Mouse (Mus musculus) hindlimb bud, embryonic 11.5 days (tissue): Measurements from ENCODE around the gene Zfp575.

ENCODE experiments used
- DNase-seq: peaks from one replicate; pipeline ENCODE4 v3.0.0-alpha.2; 2012; ENCODE audit warnings: low read depth, low spot score; ENCODE audit errors: extremely low spot score

The Zfp575 gene

DNA sequence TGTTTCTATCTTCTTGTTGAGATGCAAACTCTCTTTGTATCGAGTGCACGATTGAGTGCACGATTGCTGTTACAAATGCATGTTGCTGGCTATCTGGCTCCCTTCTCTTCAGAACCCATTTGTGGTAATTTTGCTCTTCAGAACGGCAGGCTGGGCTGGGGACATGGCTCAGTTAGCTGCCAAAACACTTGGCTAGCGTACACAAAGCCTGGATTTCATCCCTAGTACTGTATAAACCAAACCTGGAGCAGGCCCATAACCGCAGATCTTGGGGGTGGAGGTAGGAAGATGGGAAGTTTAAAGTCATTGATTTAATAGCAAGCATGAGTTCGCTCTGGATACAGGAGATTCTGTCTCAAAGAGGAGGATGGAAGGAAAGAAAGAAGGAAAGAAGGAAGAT is 18.1 kb upstream of the Zfp575 start:
- DNase-seq, result no peak

DNA sequence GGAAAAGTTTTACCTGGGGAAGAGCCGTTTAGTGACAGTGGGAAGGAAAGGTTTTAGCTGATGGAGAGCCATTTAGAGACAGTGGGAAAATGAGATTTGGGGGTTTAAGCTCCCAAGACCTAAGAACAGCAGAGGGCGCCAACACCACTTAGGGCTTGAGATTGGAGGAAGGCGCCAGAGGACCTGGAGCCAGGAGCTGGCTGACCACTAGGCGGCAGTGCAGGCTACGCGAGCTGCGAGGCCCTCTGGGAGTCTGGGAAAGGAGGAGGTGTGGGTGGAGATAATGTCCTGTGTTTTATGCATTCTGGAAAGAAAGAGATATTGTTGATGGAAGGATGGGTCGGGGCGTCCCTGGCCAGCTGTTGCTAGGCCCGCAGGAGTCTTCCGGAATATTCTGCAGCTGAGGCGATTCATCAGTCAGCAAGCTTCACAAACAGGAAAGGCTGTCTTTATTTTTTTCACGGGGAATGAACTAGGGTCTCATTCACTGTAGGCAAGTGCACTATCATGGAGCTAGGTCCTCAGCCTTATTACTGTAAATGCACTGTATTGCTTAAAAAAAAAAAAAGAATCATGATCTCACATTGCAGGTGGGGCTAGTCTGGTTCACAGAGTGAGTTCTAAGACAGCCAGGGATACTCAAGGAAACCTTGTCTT is 13.6 kb upstream of the Zfp575 start:
- peak; percentile 86 for DNase-seq

DNA sequence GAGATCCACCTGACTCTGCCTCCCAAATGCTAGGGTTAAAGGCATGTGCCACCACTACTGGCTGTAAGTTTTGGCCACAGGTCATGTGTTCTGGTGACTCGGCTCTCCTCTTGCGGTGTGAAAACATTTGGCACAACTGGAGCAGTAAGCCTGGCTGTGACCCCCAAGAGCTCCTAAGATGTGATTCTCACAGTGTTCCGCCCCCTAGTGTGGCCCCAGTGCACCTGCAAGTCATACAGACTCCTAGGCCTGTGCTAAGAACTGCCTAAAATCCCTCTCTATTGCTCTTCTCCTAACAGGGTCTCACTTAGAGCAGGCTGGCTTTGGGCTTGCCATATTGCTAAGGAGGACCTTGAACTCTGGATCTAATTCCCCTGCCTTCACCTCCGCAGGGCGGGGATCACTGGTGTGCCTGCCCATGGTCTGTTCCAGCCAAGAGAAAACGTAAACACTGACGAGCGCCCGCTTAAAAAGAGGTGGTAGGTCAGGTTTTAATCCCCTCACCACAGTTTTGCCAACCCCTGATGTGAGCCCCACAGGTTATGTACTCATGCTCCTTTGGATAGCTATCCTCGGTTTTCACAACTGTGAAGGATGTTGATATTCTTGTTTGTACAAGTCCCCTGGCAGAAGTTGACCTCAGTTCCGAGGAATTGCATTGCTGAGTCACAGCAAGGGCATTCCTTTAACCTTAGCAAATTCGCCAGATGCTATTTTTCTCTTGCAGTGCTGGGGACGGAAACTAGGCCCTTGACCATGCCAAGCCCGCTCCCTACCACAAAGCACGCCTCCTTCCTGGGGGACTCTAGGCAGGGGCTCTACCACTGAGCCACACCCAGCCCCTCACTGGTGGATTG is 12.0 kb upstream of the Zfp575 start:
- DNase-seq, result no peak

DNA sequence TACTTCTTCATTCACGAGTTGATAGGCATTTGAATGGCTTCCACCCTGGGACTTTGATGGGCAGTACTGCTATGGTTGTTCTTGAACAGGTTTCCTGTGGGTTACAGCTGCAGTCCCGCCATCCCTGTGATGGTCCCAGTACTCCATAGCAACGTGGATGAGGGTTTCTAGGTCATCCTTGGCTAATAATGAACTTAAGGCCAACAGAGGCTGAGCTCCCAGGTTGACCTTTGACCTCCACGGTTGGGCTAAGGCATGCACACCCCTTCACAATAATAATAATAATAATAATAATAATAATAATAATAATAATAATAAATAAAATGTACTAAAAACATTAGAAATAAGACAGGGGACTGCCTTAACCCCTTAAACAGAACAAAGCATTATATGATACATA is 10.7 kb upstream of the Zfp575 start:
- no peak for DNase-seq

DNA sequence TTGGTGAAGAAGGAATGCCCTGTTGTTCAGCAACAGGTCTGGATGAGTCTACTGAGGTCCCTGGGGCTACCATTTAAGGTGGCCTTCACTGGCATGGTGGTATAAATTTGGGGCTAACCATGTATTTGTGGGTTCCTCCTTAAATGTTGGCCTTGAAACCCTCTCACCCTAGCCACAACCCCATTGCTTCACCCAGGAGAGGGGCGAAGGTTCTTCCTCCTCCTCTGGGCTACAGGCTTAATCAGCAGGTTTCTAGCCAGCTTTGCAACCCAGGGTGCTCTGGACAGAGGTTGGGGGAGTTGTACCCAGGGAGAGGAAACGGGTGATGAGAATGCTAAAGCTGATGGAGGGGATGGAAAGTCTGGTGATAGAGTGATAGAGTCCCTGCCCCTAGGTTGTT is 8.0 kb upstream of the Zfp575 start:
- DNase-seq, result no peak

DNA sequence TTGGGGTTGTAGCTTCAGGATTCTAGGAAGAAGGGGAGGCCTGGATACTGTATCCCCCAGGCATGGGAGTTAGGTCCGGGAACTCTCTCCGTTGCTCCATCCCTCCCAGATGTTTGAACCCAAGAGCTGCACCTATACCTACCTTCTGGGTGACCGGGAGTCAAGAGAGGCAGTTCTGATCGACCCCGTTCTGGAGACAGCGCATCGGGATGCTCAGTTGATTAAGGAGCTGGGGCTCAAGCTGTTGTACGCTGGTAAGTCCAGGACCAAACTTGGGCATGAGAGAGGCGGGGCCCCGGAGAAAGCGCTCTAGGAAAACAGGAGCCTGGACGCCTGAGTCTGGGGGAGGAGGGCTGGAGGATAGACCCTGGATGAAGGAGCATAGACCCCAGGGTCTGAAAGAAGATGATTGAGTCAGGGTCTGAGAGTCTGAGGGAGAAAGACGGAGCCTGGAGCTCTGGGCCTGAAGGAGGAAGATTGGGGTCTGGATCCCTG is 6.9 kb upstream of the Zfp575 start:
- DNase-seq, result no peak

DNA sequence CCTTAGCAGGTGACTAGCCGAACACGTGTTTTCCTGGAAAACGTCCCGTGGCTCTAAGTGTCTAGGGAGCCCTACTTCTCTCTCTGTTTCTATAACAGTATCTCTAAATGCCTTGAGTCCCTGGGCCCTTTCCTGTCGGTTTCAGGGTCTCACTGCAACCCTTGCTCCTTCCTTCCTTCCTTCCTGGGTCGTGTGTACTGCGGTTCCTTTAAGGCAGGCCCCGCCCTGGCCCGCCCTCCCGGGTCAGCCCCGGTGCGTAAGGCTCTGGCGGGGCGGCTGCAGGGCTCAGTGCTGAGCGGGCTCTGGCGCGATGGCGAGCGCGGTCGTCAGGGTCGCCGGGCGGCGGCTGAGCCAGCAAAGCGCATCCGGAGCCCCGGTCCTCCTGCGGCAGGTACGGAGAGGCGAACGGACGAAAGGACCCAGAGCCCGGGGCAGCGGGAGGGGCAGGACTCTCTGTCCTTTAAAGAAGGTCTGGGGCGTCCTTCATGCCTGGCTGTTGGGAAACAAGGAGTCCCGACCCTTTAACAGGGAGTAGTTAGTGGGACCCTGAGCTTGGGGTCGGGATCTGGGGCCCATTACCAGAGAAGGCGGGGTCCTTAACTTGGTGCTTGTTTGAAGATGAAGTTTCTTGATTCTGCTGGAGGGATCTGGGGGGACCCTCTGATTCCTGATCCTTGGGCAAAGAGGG is 6.3 kb upstream of the Zfp575 start:
- no peak for DNase-seq

DNA sequence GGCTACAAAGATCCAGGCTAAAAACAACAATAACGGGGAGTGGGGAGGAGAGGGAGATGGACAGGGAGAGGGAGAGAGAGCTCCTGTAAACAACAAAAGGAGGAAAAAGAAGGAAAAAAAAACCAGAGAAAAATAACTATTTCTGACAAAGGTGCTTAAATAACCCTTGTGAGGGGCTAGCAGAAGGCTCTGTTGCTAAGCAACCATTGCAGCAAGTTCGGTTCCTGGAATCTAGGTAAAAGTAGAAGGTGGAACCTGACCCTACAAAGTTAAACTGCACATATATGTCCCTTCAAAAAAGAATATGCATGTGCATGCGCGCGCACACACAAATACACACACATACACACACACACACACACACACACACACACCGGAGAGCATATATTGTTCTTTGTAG is 5.3 kb upstream of the Zfp575 start:
- no peak for DNase-seq

DNA sequence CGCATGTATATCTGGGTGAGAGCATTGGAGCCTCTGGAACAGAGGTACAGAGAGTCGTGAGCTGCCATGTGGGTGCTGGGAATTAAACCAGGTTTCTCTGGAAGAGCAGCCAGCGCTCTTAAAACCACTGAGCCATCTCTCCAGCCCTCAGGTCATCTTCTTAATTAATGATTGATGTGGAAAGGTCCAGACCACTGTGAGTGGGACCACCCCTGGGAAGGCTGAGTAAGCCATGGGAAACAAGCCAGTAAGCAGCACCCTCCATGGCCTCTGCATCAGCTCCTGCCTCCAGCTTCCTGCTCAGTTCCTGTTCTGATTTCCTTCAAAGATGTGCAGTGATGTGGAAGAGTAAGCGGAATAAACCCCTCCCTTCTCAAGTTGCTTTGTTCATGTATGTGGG is 4.7 kb upstream of the Zfp575 start:
- no peak for DNase-seq

DNA sequence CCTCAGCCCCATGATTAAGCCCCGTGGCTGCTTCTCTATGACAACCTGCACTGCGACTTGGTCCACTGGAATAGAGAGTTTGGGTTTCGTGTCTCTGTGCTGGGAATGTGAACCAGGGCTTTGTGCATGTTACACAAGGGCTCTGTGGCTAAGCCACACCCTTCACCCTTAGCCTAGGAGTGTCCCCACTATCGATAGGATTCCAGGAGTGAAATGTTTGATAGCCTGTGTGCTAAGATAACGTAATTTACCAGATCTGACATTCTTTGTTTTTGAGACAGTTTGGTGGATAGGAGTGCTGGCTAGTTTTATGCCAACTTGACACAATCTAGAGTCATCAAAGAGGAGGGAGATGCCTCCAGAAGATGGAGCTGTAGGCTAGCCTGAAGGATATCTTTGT is 4.3 kb upstream of the Zfp575 start:
- DNase-seq, result no peak

DNA sequence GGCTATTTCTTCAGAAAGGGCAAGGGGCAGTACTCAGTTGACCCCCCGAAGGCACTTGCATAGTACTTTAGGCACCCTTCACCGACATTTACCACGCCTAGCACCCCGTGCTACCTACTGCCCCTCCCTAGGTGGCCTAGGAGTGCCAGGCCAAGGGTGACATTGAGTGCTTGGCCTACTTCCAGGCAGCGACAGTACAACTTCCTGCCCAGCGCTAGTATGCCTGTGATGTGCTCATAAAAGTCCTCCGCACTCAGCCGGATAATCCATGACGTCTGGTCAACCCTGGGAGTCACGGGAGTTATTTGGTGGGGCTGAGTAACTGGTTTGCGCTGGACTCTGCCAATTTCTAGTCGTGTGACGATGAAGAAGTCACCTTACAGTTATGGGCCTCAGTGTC is 895 bp upstream of the Zfp575 start:
- no peak for DNase-seq

DNA sequence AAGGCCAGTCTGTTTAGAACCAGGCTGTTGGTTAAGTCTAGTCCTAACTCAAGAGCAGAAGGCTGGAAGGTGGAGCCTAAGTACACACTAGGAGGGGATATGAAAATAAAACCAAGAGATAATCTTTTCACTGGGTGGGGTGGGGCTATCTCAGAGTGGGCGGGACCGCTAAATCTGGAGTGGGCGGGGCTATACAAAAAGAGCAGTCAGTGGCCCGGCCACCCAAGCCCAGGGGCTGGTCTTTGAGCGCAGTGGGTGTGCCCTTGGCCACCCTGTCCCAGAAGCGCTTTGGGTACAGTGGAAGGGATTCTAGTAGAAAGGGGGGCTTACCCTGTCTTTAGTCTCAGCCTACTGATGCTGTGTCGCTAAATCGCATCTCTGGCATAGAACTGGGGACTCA is 613 bp downstream of the Zfp575 start:
- no peak for DNase-seq

DNA sequence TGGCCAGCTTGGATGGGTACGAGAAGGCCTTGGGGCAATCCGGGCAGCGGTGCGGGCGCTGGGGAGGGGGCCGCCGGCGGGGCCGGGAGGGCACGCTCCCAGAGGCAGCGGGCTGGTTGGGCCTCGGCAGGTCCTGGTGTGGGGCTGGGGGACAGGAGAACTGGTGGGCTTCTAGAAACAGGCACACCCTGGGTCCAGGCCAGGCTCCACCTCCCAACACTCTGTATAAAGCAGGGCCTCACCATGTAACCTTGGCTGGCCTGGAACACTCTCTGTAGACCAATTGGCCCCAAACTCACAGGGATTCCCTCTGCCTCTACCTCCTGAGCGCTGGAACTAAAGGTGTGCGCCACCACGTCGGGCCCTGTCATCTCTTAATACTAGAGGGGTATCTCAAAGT is 1.4 kb downstream of the Zfp575 start:
- DNase-seq, result no peak

DNA sequence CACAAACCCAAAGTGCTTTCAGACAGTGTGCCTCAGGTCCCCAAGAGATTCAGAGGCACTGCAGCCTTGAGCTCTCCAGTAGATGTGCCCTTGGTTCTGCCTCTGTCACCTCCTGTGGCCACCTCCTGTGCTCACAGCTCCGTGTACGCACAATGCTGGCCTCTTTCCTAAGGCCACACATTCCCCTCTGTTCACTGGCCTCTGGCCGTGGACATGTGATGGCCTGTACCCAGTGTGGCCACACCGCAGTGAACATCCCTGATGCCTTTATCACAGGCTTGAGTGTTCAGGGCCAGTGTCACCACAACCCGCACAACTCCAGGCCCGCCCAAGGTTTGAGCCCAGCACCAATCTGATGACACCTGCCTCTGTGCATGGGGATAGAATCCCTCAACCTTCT is 2.6 kb downstream of the Zfp575 start:
- no peak for DNase-seq

DNA sequence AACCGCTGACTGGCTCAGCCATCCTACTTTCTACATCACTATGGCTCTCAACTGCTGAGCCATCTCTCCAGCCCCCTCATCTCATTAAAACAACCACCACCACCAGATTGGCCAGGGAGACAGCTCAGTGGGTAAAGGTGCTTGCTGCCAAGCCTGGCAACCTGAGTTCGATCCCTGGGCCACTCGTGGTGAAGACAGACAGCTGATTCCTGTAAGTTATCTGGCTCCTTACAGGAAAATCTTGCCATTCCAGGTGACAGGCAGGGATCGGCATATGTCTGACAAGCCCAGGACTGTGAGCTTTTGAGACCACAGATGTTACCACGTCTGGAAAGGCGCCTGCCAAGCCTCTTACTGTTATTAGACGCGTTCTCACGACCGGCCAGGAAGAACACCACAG is 9.6 kb downstream of the Zfp575 start:
- DNase-seq, result no peak

DNA sequence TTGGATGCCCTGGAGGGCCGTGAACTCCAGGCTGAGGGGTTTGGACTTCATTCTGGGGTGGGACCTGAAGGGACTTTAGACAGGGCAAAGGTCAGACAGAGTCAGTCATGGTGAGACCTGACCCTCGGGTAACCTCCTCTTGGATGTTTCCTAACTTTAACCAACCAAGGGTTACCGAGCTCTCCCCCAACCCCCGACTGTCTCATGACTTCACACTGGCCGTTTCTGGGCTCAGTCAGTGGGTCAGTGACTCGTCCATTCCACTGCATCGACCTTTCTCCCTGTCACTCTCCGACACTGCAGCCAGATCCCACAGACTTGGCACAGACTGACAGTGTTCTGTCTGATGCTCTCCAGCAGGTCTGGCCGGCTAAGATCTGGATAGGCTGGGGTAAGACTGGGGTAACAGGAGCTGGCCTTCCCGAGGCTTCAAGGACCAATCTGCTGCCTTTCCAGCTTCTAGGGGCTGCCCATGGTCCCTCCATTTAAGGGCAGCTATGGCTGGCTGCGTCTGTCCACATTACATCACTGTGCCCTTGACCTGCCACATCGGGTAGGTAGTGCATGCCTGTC is 13.1 kb downstream of the Zfp575 start:
- DNase-seq, result no peak

DNA sequence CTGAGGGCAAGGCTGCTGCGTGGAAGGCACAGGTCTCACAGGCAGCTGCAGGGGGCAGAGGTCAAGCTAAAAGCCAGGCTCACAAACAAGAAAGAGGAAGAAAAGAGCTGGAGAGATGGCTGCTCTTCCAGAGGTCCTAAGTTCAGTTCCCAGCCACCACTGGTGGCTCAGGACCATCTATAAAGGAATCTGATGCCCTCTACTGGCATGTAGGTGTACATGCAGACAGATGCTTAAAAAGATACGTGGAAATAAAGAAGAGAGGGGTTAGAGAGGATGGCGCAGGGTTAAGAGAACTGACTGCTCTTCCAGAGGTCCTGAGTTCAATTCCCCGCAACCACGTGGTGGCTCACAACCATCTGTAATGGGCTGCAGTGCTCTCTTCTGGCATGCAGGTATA is 15.0 kb downstream of the Zfp575 start:
- no peak for DNase-seq

DNA sequence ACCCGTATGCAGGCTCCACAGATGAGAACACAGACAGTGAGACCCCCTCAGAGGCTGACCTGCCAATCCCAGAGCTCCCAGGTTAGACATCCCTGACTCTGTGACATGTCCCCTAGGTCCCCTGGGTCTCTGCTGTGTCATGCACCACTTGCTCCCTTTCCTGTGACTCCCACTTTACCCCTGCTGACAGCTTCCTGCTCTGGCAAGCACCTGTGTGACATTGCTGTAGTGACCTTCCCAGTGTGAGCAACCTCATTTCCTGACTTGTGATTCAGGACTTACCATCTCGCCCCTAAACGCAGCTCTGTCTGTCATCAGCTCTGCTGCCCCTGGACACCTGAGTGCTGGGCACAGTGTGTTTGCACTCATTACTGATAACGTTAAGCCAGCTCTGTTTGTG is 16.4 kb downstream of the Zfp575 start:
- no peak for DNase-seq

DNA sequence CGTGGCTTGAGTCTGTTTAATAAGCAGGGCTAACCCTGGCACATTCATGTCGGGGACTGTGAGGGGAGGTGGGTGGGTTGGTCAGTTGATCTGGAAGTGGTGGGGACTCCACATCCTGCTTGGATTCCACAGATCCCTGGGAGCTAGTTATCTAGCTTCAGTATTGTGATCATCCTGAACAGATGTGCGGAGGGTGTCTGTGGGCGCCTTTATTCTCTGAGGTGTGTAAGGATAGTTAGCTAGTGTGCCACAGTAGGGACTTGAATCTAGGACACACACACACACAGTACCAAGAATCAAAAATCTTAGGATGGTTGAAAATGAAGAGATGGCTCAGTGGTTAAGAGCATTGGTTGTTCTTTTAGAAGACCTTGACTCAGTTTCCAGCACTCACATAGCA is 18.9 kb downstream of the Zfp575 start:
- no peak for DNase-seq

DNA sequence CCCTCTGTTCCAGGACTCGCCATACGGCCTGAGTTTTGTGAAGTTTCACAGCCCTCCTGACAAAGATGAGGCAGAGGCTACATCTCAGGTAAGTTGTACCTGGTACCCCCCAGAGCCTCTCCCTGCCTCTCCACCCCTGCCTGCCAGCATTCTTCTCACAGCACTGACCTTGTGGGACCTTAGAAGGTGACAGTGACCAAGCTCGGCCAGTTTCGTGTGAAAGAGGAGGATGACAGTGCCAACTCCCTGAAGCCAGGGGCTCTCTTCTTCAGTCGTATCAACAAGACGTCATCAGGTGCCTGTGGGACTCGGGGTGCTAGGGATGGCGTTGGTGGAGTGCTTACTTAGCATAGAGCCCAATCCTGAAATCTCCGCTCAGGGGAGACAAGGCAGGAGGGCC is 21.2 kb downstream of the Zfp575 start:
- DNase-seq, result no peak

DNA sequence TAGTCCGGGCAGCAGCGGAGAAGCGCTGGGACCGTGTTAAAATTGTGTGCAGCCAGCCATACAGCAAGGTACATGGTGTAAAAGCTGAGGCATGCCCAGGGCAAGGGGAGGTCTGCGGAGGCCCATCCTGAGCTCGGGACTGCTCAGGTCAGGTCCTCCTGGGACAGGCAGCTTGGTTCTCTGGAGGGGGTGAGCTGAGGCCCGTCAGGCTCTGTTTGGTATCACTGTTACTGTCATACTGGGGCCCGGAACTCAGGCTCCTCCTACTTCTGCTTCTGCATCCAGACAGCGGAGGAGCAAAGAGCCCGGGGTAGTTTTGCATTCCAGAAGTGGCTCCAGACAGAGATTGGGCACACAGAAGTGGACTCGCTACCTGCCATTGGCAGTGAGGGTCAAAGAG is 21.8 kb downstream of the Zfp575 start:
- no peak for DNase-seq
